Mouse (Mus musculus) frontal cortex, postnatal 25 days (tissue): ENCODE measurements around the gene Hormad2.
A peak's percentile ranks its signal among the peaks of the same experiment; 100 is the strongest.

Source experiments
- DNase-seq, 2 experiments: peaks; one replicate each; pipeline ENCODE4 v3.0.0; 2022; ENCODE audit warnings: low spot score in 2 of 2

Gene Hormad2

DNA sequence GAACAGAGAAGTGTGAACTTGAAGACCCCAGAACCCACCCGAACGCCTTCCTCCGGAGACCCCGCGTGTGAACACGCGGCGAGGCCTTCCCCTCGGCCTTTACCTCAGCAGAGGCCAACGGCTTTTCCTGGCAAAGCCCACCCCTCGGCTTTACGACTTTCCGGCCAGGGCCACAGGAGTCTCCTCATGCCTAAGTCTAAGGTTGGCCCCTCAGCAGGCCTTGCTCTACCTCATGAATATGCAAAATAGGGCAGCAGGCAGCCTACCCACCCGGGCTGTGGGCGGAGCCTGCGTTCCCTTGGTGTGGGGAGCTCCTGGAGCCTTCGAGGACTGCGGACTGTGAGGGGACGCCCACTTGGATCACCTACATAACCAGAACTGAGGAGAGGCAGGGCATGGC is at the start of gene Hormad2:
Hormad2 (minus strand) TSS at position 128 of the 400 bp plus-strand sequence.
- no peak for DNase-seq

GRCm38 (mm10) chr11:4489207-4489606 is 48.3 kb upstream of the Hormad2 start:
- DNase-seq = no peak

- no peak for DNase-seq
These were observed 47.9 kb upstream of the Hormad2 start for GRCm38 (mm10) chr11:4488798-4489197.

- DNase-seq = no peak
These were observed 47.5 kb upstream of the Hormad2 start for GRCm38 (mm10) chr11:4488367-4488766.

- DNase-seq = no peak
These were observed 46.6 kb upstream of the Hormad2 start for GRCm38 (mm10) chr11:4487401-4487965.

GRCm38 (mm10) chr11:4484541-4484940 is 43.6 kb upstream of the Hormad2 start:
- no peak for DNase-seq

GRCm38 (mm10) chr11:4482641-4483040 is 41.7 kb upstream of the Hormad2 start:
- no peak for DNase-seq

- DNase-seq = no peak
These were observed 35.3 kb upstream of the Hormad2 start for GRCm38 (mm10) chr11:4476184-4476697.

DNA sequence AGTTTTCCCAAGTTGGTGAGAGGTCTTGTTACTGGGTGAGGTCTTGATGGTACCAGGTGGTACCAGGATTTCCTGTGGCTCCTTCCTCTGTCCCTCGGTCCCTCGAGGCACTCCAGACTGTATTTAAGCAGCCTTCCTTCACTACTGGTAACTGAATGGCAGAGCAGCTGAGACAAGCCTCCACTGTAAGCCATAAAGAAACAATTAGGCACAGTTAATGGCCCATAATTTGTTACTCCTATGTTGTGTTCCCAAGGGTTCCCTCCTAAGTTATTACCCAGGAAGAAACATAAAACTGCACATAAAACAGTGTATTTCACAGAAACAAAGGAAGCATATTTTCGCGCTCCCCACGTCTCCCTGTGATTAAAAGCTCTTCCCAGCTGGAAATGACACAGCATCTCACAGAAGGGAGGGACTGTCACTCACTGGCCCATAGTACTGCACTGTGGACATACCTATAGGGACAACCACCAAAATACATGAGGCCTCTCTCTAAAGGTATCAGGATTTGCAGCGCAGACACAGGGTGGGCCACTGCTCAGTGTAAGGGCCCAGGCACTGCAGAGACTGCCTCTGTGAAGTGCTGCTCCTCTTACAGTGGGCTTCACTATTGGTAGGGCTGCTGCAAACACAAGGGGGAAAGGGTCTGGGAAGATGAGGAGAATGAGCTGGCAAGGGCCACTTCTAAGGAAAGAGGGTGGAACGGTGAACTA is 31.7 kb upstream of the Hormad2 start:
- DNase-seq = no peak

DNA sequence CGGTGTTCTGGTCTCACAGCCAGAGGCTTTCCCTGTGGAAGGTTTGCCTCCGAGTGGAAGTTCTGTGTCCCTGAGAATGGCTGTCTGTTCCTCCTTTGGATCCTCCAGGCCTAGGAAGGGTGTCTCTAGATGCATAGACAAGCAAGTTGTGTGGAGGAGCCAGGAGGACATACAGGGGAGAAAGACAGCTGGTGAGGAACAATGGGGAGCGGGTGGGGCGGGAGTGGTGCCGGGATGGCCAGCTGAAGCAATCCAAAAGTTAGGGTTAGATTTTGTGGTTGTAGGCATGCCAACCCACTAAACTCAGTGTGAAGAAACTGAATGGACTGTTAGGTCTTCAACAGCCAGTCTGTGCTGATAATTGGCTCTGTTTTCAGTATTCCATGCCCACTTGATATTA is 30.8 kb upstream of the Hormad2 start:
- DNase-seq = no peak

DNA sequence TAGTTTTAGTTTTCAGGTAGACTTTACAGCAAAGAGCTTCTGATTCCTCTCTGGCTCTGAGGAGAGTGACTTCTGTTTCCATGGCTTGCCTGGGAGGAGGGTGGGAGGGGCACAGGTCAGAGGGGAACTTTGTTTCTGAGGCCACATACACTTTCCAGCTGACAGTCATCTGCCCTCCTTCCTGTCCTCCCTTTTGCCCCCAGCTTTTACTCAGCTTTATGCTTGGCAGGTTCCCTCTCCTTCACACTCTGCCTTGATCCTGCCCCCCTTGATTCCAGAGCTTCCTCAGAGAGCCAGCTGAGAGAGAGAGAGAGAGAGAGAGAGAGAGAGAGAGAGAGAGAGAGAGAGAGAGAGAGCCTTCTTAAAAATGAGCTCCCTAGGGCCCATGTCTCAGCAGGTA is 30.3 kb upstream of the Hormad2 start:
- DNase-seq = no peak

GRCm38 (mm10) chr11:4469091-4469490 is 28.2 kb upstream of the Hormad2 start:
- DNase-seq = no peak

- DNase-seq = no peak
These were observed 26.5 kb upstream of the Hormad2 start for GRCm38 (mm10) chr11:4467436-4467835.

DNA sequence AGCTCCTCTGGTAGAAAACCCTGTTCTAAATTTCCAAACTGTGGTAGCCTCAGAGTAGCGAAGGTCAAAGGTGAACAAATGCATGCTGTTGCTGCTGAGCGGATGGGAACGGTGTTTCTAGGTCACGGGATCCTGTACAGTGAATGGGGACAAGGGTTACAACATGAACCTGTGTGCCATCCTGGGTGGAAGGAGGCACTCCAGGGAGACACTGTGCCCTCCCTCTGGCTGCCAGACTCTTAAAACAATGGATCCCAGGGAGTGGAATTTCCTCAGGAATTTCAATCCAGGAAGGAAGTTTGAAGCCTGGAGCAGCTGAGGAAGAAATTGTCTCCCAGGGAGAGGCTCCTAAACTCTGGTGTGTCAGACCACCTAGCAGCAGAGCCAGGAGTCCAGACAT is 25.3 kb upstream of the Hormad2 start:
- no peak for DNase-seq

DNA sequence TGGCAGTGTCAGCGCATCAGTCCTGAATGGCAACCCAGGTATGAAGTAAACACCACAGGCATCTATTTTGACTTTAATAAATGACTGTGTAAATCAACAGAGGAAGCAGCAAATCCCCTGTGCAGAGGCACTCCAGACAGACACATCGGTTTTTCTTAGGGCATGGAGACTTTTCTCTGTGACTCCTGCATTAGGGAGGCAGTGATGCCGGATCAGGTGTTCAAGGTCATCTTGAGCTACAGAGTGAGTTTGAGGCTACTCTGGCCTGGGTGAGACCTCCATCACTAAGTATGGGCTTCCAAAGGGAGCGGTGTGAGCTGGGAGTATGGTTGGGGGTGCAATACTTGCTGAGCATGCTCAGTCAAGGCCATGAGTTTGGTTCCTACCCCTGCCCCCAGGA is 23.7 kb upstream of the Hormad2 start:
- DNase-seq = no peak

DNA sequence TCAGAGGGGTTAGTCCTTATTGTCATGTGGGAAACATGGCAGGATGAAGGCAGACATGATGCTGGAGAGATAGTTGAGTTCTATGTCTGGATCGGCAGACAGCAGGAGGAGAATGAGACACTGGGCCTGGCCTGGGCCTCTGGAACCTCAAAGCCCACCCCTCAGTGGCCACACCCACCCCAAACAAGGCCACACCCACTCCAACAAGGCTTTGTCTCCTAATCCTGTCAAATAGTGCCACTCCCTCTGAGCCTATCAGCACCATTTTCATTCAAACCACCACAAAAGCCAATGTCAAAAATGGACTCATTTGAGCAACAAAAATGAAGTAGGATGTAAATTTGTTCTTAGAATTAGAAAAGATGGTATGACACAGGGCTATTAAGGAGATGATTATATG is 23.3 kb upstream of the Hormad2 start:
- DNase-seq = no peak

DNA sequence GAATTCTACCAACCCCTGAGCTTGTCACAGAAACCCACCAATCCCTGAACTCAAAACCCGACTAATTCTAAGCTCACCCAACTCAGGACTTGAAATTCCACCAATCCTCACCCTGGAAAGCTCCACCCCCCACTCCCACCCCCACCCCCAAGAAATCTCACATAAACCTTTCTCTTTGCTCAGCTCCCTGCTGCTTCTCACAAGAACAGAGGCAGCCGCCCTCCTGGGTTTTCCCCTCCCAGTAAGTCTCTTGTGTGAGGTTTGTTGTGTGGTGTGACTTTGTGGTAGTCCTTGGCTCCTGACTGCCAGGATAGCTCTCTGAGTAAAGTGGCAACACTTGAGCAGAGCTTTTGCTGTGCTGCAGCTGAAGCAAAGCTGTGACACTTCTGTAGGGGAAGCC is 22.0 kb upstream of the Hormad2 start:
- DNase-seq = no peak

GRCm38 (mm10) chr11:4461154-4461553 is 20.2 kb upstream of the Hormad2 start:
- DNase-seq = no peak

DNA sequence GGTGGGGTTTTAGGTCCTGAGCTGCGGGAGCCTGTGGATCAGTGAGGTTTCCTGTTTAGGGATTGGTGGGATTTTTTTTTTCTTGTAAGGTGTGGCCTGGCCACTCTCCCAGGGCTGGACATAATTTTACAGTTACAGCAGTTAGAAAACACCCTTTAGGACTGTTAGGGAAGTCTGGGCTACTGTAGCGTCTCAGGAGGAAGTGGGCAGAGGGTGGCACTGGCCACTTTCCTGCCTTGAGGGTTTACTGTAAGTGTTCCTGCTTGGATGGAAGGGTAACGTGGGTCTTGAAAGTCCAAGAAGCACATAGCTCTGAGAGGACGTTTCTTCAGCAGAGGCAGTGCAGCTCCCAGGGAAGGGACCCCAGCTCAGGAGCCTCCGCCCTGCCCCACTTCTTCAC is 19.7 kb upstream of the Hormad2 start:
- DNase-seq = no peak

DNA sequence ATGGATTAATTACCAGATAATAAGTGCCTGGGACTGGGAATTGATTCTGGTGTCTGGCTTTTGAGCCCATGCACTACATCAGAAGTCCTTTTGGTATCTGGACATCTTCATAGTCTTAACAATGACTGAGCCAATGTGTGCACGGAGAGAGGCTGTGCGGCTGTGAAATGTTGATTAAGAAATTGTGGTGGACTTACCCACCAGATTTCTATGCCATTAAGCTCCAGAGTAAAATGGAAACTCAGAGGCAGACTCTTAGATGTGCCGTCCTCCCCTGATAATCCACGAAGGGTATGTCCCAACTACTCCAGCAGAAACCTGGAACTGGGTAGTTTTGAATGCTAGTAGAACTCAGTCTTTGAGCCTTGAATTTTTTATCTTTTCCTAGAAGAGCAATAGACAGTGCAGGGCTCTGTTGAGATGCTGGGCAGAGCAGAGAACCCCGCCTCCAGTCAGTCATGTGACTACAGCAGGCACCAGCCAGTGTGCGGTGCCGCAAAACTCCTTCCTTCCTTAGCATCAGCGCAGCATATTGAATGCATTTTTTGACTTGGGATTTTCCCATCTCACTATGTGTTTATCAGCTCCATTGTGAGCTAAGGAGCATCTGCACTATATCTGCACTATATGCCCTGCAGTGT is 14.1 kb upstream of the Hormad2 start:
- no peak for DNase-seq

- DNase-seq = no peak
These were observed 11.7 kb upstream of the Hormad2 start for GRCm38 (mm10) chr11:4452467-4453184.

DNA sequence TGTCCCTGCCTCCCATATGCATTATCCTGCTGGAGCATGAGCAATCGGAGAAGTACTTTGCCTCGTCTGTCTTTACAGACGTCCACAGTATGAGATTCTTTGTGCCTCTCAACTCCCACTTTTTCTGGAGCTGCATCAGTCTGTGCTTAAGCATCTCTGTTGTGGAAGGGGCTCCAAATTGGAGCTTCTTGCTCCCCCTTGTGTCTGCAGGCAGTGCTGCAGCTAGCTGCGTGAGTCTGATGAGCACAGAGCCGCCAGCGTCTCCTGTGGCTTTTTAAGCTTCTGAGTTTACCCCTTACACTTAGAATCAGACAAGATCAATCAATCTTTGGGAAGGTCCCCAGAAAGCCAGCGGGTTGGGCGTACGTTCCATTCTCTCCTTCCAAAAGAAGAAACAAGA is 10.2 kb upstream of the Hormad2 start:
- peak in 1 of 2 experiments; percentile 41 for DNase-seq
